Mouse (Mus musculus): ENCODE measurements around the gene Gpr155. TPM values are rescaled to one million over a fixed set of nuclear protein-coding genes. Genes with fewer than 3 reads are reported as not detected.

The Gpr155 gene
- polyA plus RNA-seq, 2 experiments: 4.1 to 9.0 TPM

DNA sequence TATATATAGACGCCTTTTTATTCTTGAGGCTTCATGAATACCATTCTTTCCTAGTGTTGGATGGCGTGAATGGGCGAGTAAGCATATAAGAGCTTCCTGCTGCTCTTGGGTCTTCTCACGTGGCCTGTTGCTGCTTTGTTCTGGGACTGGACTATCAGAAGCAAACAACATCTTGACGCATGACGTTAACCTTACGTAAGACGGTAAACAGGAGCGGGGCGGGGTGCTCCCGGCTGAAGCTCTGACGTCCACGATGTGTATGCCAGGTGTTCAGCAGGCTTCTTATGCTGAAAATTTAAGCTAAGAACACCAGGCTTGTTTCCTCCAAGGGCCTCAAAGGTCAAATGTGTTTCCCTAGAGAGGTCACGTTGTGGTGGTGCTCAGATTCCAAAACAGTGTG, 39.5 kb upstream of the Gpr155 start:
- ATAC-seq (ENCODE audit: insufficient read depth) (no peak), DNase-seq (ENCODE audit: low read depth in 3 of 3, low spot score in 3 of 3) (no peak)
- 72% methylated on average over 14 of the region's 14 CpGs for WGBS (ENCODE audit: insufficient replicate concordance)
- Histone ChIP-seq H3K9me3 (ENCODE audit: control insufficient read depth, low read length) (no peaks in the 10 kb centered on the region), H3K27me3 (ENCODE audit: control insufficient read depth, insufficient read depth, low read length) (no peaks in the 10 kb centered on the region), H3K4me1 (replicated peaks; ENCODE audit: control insufficient read depth in 2 of 2, insufficient read depth in 2 of 2, low read length in 1 of 2) (no peaks in the 10 kb centered on the region), H3K27ac (no peak overlapping the region), H3K9ac (replicated peaks) (no peak overlapping the region), H3K4me2 (ENCODE audit: low read depth) (no peak overlapping the region), H3K36me3 (replicated peaks; ENCODE audit: control insufficient read depth, insufficient read depth, low read depth) (no peaks in the 10 kb centered on the region), H3K4me3 (ENCODE audit: insufficient read depth in 1 of 2, low read depth in 2 of 2, low read length in 2 of 2) (no peak overlapping the region)
- TF ChIP-seq CTCF (IDR thresholded peaks at IDR 0.05; ENCODE audit: low read depth): no peak
- no peak for TF ChIP-seq EP300 (IDR thresholded peaks at IDR 0.05; ENCODE audit: low read depth)

DNA sequence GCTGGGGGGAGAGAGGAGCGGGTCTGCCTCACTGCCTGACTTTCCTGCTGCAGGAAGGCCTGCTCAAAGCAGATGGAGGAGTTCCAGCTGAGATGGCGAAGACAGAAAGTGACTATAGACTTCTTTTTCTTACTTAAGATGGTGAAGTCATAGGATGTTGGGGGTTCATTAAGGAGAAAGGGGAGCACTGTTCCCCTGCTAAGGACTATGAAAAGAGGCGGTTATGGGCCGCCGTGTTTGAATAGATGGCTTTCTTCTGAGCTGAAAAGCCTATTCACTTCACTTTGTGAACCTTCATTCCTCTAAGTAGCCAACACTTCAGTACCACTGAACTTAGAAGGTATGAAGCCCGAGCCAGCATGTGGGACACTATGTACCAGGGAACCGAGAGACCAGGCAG, 33.4 kb upstream of the Gpr155 start:
- Histone ChIP-seq H3K36me3 (replicated peaks; ENCODE audit: control insufficient read depth, insufficient read depth, low read depth) (no peaks in the 10 kb centered on the region), H3K9me3 (ENCODE audit: control insufficient read depth, low read length) (no peaks in the 10 kb centered on the region), H3K9ac (replicated peaks) (no peak overlapping the region), H3K4me3 (ENCODE audit: insufficient read depth in 1 of 2, low read depth in 2 of 2, low read length in 2 of 2) (no peak overlapping the region), H3K27ac (no peak overlapping the region), H3K4me1 (replicated peaks; ENCODE audit: control insufficient read depth in 2 of 2, insufficient read depth in 2 of 2, low read length in 1 of 2) (no peaks in the 10 kb centered on the region), H3K27me3 (ENCODE audit: control insufficient read depth, insufficient read depth, low read length) (no peaks in the 10 kb centered on the region), H3K4me2 (ENCODE audit: low read depth) (no peak overlapping the region)
- no peak for DNase-seq (ENCODE audit: low read depth in 3 of 3, low spot score in 3 of 3)
- TF ChIP-seq CTCF (IDR thresholded peaks at IDR 0.05; ENCODE audit: low read depth) (no peak), EP300 (IDR thresholded peaks at IDR 0.05; ENCODE audit: low read depth) (no peak)
- ATAC-seq (ENCODE audit: insufficient read depth): no peak
- 63% methylated on average over 7 of the region's 7 CpGs for WGBS (ENCODE audit: insufficient replicate concordance)

DNA sequence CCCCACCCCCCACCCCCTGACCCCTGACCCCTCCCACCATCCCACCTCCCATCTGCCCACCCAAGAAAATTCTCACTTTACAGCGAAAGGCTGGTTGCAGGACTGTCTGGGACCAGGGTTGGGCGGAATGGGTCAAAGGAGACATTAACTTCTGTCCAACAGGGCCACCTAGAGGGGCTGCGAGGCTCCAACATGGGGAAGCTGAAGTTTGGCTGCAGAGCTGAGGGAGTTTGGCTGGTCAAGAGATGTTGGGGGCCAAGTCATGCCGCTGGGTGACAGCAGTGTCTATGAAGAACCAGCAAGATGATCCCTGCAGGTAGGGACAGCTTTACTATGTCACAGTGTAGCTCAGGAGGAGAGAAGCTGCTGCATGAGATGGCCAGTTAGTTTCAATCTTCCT, 32.9 kb upstream of the Gpr155 start:
- no peaks in the 10 kb centered on the region for H3K27me3 ChIP-seq (ENCODE audit: control insufficient read depth, insufficient read depth, low read length)
- no peak overlapping the region for H3K4me2 ChIP-seq (ENCODE audit: low read depth)
- 19% methylated on average over 4 of the region's 4 CpGs for WGBS (ENCODE audit: insufficient replicate concordance)
- ATAC-seq (ENCODE audit: insufficient read depth) (no peak), DNase-seq (ENCODE audit: low read depth in 3 of 3, low spot score in 3 of 3) (peak in 1 of 3 experiments; percentile 7)
- no peak overlapping the region for H3K9ac ChIP-seq (replicated peaks)
- no peaks in the 10 kb centered on the region for H3K4me1 ChIP-seq (replicated peaks; ENCODE audit: control insufficient read depth in 2 of 2, insufficient read depth in 2 of 2, low read length in 1 of 2)
- H3K9me3 ChIP-seq (ENCODE audit: control insufficient read depth, low read length): no peaks in the 10 kb centered on the region
- H3K36me3 ChIP-seq (replicated peaks; ENCODE audit: control insufficient read depth, insufficient read depth, low read depth): no peaks in the 10 kb centered on the region
- no peak overlapping the region for H3K4me3 ChIP-seq (ENCODE audit: insufficient read depth in 1 of 2, low read depth in 2 of 2, low read length in 2 of 2)
- TF ChIP-seq EP300 (IDR thresholded peaks at IDR 0.05; ENCODE audit: low read depth): no peak
- TF ChIP-seq CTCF (IDR thresholded peaks at IDR 0.05; ENCODE audit: low read depth): peak; percentile 67
- no peak overlapping the region for H3K27ac ChIP-seq

DNA sequence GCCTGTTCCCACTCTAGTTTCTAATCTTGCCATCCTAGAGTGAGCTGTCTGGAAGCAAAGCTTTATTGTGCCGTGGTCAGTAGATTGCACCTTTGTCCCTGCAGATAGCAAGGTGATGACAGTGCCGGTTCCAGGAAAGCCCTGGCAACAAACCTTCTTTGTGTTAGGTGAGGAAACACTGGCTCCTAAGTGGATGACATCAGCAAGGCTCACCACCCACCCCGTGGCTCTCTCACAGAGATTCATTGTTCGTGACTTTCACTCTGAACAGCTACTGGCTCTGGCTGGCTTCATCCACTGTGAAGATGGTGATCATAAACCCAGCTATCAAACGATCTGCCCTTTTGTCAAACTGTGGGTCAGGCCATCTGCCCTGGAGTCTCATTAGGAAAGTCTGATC, 29.5 kb upstream of the Gpr155 start:
- H3K4me1 ChIP-seq (replicated peaks; ENCODE audit: control insufficient read depth in 2 of 2, insufficient read depth in 2 of 2, low read length in 1 of 2): no peaks in the 10 kb centered on the region
- ATAC-seq (ENCODE audit: insufficient read depth): no peak
- H3K9me3 ChIP-seq (ENCODE audit: control insufficient read depth, low read length): no peaks in the 10 kb centered on the region
- H3K36me3 ChIP-seq (replicated peaks; ENCODE audit: control insufficient read depth, insufficient read depth, low read depth): no peaks in the 10 kb centered on the region
- WGBS (ENCODE audit: insufficient replicate concordance): 36% methylated on average over 5 of the region's 5 CpGs
- H3K9ac ChIP-seq (replicated peaks): no peak overlapping the region
- no peak for DNase-seq (ENCODE audit: low read depth in 3 of 3, low spot score in 3 of 3)
- H3K4me3 ChIP-seq (ENCODE audit: insufficient read depth in 1 of 2, low read depth in 2 of 2, low read length in 2 of 2): no peak overlapping the region
- no peaks in the 10 kb centered on the region for H3K27me3 ChIP-seq (ENCODE audit: control insufficient read depth, insufficient read depth, low read length)
- TF ChIP-seq CTCF (IDR thresholded peaks at IDR 0.05; ENCODE audit: low read depth) (no peak), EP300 (IDR thresholded peaks at IDR 0.05; ENCODE audit: low read depth) (no peak)
- H3K27ac ChIP-seq: no peak overlapping the region
- no peak overlapping the region for H3K4me2 ChIP-seq (ENCODE audit: low read depth)

DNA sequence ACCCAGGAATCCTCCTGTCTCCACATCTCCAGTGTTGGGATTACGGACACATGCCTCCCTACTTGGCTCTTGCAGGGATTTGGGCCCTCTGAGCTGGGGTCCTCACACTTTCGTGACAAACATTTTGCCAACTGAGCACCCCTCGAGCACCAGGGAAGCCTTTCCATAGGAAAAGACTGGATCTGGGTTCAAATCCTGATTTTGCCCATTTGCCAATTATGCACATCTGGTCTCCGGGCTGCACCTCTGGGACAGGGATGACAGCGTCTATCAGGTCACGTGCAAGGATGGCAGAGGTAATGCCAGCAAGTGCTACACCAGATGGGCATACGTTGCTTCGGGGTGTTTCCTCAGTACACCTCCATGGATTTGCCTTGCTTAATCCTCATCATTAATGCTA, 23.7 kb upstream of the Gpr155 start:
- TF ChIP-seq CTCF (IDR thresholded peaks at IDR 0.05; ENCODE audit: low read depth): no peak
- no peak for TF ChIP-seq EP300 (IDR thresholded peaks at IDR 0.05; ENCODE audit: low read depth)
- no peaks in the 10 kb centered on the region for H3K4me1 ChIP-seq (replicated peaks; ENCODE audit: control insufficient read depth in 2 of 2, insufficient read depth in 2 of 2, low read length in 1 of 2)
- H3K27ac ChIP-seq: no peak overlapping the region
- ATAC-seq (ENCODE audit: insufficient read depth) (no peak), DNase-seq (ENCODE audit: low read depth in 3 of 3, low spot score in 3 of 3) (no peak)
- no peak overlapping the region for H3K9ac ChIP-seq (replicated peaks)
- H3K4me2 ChIP-seq (ENCODE audit: low read depth): no peak overlapping the region
- H3K27me3 ChIP-seq (ENCODE audit: control insufficient read depth, insufficient read depth, low read length): no peaks in the 10 kb centered on the region
- 76% methylated on average over 8 of the region's 8 CpGs for WGBS (ENCODE audit: insufficient replicate concordance)
- H3K4me3 ChIP-seq (ENCODE audit: insufficient read depth in 1 of 2, low read depth in 2 of 2, low read length in 2 of 2): no peak overlapping the region
- H3K9me3 ChIP-seq (ENCODE audit: control insufficient read depth, low read length): no peaks in the 10 kb centered on the region
- H3K36me3 ChIP-seq (replicated peaks; ENCODE audit: control insufficient read depth, insufficient read depth, low read depth): no peaks in the 10 kb centered on the region
